Mouse (Mus musculus): Measurements from ENCODE around the gene Mpped1.

The Mpped1 gene

DNA sequence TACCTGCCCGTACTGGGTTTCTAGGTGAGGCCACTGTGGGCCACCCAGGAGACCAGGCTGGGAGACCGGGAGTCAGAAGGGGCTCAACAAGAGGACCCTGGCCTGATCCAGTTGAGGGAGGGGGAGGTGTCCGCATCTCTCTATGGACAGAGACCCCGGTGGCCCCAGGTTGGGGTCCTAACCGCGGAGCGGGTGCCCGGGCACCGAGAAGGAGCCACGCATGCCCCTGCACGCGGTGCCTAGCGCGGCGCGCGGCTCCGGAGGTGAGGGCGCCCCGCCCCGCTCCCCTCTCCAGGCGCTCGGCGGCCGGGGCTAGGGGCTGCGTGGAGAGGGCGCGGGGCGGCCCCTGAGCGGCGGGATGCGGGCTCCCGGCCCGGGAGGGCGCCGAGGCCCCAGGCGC lies at the start of gene Mpped1:
Gene Mpped1, plus strand, starts transcription at position 81 of the 400 bp plus-strand sequence.
- DNase-seq (ENCODE audit: low read depth, low spot score), result no peak

DNA sequence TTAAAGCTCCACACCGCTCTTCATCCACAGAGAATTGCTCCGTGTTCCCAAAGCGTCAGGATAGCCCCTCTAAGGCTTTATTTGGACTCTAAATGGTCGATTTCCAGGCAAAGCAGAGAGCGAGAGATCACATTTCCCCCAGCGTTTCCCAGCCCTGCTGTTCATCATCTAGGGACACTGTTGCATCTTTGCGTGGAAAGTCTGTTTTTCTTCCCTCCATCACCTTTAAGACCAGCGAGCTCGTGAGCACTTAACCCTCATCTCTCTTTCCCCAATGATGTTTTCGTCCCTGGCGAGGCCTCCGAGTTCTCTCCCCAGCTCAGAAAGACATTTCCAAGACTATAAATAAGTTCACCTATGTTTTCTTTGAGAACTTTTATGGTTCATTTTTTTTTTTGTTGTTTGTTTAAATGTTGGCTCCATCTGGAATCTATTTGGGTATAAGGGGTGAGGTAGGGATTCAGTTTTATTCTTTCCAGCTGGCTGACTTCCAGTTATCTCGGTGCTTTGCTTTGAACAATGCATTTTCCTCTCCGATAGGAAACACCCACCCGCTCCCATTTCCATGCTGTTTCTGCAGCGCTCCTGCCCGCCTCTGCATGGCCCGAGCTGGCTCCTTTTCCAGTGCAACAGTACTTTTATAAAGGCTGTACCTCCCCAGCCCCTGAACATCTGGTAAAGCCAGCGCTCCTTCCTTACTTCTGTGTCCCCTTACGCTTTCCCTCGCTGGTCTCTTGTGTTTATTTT lies 38.4 kb upstream of the Mpped1 start:
- DNase-seq (ENCODE audit: low read depth, low spot score), result peak; percentile 73

DNA sequence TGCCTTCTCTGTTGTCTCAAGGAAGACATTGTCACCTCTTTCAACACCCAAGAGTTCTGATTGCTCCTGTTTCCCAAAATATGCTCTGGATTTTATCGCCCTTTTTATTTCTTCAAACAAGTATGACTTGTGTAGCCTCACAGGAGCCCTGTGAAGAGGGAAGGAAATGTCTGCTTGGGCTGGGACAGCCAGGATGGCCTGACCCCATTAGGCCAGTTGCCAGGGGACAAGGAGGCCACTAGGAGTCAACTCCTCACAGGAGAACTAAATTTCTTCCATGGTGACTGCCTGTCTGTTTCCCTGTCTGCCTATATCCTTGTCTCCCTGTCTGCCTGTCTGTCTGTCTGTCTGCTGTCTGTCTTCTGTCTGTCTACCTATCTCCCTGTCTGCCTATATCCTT lies 37.2 kb upstream of the Mpped1 start:
- no peak for DNase-seq (ENCODE audit: low read depth, low spot score)

DNA sequence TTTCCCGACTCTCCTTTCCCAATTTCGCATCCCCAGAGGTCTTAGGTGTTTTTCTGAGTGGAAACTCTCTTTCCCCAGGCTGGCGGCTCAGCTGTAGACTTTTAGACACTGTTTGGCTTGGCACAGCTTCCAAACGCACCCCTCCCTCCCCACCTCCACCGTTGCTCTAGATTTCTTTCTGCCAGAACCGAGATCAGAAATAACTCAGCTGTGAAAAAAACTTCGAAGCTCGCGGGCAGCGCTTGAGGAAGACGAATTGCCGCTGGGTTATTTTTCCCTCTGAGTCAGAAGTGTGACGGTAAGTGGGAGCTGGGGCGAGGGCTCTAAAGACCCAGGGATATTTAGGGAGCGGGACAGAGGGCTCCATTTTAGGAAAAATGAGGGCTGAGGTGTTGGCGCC lies 33.0 kb upstream of the Mpped1 start:
- DNase-seq (ENCODE audit: low read depth, low spot score), result peak; percentile 93

DNA sequence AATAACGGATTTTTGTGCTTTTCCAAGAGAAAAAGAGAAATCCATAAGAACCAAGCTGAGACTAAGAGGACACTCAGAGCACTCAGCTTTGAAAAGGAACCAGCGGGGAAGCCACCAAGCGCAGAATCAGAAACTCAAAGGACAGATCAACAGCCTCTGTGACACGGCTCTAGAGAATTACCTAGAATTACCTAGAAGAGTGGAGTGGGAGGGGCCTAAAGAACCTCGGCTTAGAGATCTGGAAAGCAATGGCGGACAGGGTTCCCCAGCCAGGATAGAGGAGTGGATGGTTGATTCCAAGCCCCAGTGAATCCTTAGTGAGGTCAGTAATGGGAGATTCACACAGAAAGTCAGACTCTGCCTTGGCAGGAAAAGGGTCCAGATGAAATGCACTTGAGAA lies 30.3 kb upstream of the Mpped1 start:
- no peak for DNase-seq (ENCODE audit: low read depth, low spot score)

DNA sequence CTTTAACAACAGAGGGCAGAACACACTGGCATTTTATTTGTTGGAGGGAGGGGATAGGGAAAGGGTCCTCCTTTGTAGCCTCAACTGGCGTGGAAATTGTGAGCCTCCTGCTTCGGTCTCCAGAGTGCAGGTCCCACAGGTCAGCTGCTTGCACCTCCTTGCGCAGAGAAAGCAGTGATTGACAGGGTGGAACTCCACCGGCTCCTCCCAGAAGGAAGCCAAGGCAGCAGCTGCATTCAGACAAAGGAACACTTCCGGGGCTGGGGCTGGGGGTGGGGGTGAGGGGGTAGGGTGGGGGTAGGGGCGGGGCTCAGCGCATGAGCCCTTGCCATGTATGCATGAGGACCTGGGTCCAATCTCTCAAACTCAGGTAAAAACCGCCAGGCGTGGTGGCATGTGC lies 29.8 kb upstream of the Mpped1 start:
- no peak for DNase-seq (ENCODE audit: low read depth, low spot score)

DNA sequence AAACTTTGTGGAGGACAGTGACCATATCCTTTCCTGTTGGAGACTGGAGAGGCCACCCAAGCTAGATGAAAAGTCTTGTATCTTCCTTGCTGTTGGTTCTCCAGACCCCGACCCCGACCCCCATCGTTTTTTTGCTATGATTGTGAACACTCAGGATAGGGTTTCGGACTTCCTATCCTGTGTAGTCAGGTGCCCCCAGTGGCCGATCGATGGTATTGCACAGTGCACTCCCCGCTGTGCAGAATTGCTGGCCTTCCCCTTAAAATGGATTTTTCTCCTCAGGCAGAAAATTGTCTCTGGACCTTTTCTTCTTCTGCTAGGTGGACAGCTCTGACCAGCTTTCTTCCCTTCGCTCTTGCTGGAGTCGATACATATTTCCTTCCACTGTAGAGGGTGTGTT lies 22.5 kb upstream of the Mpped1 start:
- peak; percentile 61 for DNase-seq (ENCODE audit: low read depth, low spot score)

DNA sequence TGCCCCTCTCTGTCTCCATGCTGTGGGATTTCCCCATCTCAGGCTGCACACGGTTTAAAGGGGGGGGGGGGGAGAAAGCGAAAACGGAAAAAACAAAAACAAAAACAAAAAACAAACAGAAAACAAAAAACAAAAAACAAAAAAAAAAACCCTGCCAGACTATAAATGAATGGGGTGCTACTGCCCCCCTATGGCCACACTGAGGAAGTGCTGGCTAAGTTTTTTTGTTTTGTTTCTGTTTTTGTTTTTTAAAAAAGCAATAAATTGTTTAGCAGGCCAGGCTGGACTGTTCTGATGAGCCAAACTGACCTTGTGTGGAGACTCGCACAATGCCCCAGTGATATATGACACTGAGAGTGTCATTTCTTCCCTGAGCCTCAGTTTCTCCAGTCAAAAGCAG lies 20.3 kb upstream of the Mpped1 start:
- DNase-seq (ENCODE audit: low read depth, low spot score), result no peak

DNA sequence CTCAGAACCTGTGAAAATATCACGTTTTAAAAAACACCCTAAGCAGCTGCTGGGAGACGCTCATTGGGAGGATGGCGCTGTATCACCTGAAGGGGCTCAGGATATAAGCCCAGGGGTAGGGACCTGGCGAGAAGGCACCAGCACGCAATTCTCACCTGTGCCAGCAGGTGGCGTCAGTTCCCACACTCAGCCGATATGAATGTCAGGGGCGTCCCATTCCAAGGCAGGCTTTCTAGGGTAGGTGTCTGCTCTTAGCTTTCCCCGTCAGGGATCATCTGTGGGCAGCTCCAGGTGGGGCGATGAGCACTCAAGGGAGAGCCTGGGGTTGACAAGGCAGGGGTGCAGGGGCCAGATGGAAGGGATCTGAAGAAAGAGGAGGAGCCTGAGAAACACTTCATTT lies 18.6 kb upstream of the Mpped1 start:
- peak; percentile 55 for DNase-seq (ENCODE audit: low read depth, low spot score)

DNA sequence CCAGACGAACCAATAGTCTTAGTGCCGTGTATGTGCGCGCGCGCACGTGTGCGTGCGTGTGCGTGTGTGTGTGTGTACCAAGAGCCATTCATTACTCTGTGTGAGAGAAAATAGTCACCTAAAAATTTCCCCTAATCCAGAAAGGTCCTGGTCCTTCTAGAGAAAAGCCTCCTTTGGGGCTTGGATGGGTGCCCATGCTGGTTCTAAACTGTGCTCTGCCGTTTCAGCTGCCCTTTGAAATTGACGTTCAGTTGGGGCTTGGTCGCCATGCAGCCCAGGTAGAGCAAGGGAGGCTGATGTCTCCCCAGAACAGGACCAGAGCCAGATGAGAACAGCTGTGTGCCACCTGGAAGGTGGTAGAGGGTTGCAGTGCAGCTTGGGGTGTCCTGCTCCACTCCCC lies 17.8 kb upstream of the Mpped1 start:
- DNase-seq (ENCODE audit: low read depth, low spot score), result no peak

DNA sequence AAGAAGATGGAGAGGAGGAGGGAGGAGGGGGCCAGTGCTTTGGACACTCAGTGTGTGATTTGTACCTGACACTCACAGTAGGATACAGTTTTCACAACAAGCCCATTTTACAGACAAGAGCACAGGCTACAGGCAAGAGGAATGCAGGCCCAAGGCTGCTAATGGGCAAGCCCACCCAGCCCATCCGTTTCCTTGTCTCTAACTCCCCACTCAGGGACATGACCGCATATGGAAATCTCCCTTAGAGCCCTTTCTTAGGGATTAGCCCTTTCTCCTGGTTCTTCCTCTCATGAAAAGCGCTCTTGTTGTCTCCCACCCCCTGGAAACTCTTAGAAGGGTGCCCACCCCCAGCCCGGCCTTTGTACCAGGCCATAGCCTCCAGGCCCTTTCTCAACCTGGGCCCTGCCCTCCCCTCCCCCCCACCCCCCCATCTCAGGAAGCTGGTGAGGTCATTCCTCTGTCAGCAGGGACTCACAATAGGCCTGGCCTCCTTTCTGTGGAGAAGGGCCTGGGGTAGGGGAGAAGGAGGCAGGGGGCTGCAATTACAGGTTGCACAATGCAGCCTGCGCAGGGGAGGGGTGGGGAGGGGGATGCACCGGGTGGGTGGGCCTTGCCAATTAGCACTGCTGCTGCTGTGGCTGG lies 13.8 kb upstream of the Mpped1 start:
- no peak for DNase-seq (ENCODE audit: low read depth, low spot score)

DNA sequence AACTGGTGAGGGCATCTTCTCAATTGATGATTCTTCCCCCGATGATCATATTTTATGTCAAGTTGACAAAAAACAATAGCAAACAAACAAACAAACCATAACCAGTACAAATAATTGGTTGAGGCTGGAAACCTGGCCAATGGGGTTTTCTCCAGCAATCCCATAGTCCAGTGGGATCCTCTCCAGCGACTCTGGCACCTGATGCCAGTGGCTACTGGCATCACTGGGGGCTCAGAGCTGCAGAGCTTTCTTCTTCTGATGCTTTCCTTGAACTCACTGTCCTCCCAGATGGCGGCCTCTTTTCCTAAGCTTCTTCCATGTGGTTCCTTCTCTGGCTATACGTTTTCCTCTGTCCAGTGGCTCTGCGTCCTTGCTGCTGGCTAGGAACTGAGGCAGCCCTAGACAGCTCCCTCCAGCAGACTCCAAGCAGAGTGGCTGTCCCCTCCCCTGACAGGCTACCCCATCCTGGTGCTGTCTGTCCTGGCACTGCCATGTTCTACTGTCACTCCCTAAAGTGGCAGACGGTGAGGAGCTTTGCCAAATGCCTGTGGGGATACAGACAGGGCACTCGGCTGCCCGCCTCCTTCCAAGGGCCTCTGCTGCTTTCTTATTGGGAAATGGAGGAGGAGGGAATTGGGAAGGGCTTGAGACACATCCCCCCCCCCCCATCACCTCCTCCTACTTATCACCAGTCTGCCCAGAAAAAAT lies 7.8 kb upstream of the Mpped1 start:
- peak; percentile 80 for DNase-seq (ENCODE audit: low read depth, low spot score)

DNA sequence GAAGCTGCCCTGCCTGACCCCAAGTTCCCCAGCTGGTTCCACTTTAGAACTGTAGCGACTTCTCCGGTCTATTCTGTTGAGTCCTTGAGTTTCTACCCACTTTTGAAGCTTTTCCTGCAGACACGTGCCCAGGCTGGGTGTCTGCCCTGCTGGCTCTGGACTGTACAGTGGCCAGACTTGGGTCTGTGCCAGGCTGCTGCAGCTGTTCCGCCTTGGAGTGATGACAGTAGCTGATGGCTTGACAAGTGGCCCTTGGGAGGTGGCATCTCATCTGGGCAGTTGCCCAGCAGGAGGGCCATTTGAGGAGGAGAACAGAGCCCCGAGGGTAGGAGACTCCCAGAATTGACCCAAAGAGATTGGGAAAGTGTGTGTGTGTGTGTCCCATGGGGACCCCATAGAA lies 6.8 kb upstream of the Mpped1 start:
- DNase-seq (ENCODE audit: low read depth, low spot score), result peak; percentile 45

DNA sequence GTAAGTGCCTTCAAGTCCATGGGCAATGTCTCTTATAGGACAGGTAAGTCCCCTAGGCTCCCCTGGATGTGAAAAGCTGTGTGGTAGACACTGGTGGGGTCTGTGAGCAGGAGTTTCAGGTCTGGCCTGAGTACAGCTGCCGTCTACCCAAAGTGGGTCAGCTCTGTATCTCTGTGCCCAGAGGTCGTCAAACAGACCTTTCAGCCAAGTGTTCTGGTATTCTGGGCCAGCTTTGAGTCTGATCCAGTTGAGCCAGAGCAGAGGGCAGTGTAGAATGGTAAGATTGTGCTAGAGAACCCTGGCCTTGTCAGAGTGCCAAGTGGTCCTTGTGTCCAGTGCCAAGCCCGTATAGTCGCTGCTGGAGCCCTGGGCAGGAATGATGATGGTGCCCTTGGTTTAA lies 6.3 kb upstream of the Mpped1 start:
- no peak for DNase-seq (ENCODE audit: low read depth, low spot score)

DNA sequence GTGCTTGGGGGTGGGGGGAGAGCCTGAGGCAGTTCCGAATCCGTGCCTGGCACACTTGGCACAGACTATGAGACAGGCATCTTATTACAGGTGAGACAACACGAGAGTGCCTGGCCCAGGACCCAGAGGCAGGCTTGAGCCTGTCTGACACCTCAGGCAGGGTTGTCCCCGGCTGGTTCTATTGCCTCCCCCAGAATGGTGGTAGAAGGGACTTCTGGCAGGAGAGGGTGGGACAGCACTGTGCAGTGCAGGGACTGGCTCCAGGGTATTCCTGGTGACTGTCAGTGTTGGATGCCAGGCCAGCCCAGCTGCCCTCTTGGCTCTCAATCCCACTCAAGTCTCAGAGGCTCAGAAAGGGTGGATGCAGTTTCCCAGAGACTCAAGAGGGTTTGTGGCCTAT lies 4.3 kb upstream of the Mpped1 start:
- DNase-seq (ENCODE audit: low read depth, low spot score), result no peak

DNA sequence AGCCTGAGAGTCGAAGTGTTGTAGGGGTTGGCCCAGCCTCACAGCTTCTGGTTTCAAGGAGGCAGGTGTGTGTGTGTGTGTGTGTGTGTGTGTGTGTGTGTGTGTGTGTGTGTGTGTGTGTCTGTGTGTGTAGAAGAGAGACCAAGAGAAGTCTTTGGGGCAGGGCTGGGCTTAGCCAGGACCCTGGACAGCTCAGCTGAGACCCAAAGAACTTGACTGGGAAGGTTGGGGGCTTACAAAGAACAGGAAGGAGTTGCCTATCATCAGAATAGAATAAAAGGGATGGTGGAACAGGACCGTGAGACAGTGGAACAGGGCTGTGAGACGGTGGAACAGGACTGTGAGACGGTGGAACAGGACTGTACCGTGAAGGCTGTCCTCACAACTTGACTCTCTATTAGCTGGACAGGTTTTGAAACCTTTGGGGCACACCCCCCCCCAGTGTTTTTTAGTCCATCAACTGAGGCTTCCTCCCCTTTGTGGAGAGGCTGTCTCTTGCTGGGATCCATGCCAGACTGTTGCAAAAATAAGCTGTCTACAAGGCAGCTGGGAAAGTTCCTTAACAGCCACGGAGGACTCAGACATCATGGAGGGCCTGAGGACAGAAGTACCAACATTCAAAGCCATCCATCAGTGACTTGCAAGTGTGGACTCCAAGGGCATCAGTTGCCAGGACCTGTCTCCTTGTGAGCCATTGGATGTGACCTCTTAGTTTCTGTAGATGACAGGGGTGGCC lies 2.8 kb upstream of the Mpped1 start:
- peak; percentile 55 for DNase-seq (ENCODE audit: low read depth, low spot score)

DNA sequence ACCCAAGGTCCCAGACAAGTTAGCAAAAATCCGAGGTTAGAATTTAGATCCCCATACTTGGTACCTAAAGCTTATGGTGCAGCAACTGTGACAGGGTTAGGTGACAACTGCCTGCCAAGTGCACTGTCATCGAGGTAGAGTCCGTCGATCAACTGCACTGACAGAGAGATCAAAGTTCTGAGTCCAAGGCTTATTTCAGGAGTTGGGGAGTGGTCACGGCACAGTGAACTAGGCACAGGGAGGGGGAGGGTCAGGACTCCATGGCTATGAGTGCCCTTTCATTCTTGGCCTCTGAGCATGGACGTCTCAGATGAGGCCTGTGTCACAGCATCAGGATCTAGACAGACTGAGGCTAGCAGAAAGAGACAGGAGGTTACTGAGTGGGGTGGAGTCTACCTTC lies 1.8 kb upstream of the Mpped1 start:
- no peak for DNase-seq (ENCODE audit: low read depth, low spot score)

DNA sequence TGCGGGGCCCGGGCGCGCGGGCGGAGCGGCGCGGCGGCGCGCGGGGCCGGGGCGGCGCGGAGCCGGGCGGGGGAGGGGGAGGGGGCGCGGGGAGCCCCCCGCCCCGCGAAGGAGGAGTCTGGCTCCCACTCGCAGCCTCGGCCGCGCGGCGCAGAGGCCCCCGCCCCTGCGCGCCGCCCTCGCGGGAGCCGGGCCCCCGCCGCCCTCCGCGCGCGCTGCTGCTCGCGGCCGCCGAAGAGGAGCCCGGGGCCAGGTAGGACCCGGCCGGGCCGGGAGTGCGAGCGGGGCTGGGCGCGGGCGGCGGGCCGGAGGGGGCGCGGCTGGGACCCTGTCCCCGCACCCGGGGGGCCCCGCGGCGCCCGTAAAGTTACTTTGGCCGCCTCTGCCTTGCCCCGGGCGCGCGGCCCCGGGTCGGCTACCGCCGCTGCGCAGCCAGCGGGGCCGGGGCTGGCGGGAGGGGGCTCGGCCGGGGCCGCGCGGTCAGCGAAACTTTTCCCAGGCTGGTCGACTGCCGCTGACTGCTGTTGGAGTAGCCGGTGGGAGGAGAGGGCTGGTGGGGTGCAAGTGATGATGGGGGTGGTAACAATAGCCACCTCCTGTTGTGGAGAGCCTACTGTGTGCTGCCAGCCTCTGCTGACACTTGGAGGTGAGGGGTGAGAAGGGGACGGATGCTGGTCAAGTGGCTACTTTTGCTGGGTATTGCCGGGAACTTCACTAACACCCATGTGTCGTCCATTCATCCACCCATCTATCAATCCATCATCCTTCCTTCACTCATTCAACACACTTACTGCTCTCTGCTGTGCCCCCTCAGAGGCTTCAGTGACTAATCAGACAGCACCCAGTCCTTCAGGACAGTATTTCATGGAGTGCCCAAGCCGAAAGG lies 831 bp downstream of the Mpped1 start:
- DNase-seq (ENCODE audit: low read depth, low spot score), result no peak

DNA sequence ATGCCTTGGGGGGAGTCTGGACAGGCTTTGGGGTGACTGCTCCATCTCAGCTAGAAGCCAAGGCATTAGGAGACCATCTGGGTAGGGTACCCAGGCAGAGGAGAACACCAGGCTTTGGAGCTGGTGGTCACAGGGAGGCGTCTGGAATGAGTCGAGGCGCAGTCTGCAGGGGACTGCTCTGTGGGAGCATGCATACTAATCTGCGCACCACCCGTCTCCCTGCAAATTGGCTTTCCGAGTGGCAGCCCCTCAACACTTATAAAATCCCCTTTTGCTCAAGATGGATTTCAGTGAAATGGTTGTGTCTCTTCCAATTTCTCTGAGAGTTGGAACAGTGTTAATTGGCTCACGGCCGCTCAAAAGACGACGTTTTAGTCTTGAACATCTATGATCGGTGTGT lies 2.0 kb downstream of the Mpped1 start:
- peak; percentile 41 for DNase-seq (ENCODE audit: low read depth, low spot score)

DNA sequence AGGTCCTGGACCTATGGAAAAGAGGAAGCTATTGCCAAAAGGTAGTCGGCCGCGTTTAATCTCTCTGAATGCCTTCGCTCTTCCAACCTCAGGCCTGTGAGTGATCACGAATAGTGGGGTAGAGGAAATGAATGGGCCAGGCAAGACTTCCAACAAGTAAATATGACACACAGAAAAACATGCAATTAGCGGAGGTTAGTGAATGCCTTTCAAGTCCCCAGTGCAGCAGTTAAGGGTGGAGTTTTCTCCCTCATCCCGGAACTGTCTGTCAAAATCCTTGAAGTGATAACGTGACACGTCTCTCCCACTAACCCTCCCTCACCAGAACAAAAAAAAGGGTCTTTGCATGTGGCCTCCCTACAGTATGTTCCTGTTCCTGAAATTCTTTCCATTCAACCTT lies 3.0 kb downstream of the Mpped1 start:
- no peak for DNase-seq (ENCODE audit: low read depth, low spot score)

DNA sequence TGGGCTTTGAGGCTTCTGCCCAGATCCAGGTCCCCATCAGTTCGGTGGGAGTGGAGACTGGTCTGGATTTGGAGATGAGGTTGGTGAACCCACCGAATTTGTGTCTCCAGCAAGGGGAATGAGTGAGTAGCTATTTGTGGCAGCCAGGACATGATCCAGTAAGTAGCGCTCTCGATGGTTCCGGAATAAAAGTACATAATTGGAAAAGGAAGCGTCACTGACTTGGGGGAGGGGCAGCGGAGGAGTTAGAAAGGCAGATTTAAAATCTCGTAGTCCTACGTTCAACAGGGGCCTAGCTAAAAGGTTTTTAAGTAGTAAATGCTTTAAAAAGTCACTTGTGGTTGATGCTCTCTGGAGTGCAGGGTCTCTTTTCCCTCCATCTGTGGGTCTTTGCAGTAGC lies 5.5 kb downstream of the Mpped1 start:
- peak; percentile 75 for DNase-seq (ENCODE audit: low read depth, low spot score)

All from brain, adult 2 months (tissue).